Mouse (Mus musculus) liver, adult 2 months (tissue): ENCODE results near the gene Fam221b.

Source experiments
- CTCF ChIP-seq: fragments of 200-500 bp; IDR thresholded peaks from 2 replicates; pipeline ENCODE4 v1.5.1; 2011; ENCODE audit warnings: low read depth, low read length, control low read depth
- POLR2A ChIP-seq: fragments of 200-500 bp; IDR thresholded peaks from 2 replicates; pipeline ENCODE4 v1.6.1; 2011; ENCODE audit warnings: low read length, control low read depth; ENCODE audit not compliant: insufficient read depth; ENCODE audit errors: extremely low read depth

DNA sequence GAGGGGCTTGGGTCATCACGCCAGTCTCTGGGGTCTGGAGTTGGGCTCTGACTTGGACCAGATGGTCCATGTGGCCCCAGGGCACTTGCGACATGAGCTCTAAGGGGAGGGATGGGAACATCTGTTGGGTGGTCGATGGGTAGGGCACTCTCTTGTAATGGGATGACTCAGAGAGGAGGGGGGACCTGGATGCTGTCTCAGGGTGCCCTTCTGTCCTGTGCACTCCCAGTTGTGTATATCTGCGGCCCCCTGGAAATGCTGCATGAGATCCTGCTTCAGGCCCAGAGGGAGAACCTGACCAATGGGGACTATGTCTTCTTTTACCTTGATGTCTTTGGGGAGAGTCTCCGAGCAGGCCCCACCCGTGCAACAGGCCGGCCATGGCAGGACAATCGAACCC, 35.6 kb downstream of the Fam221b start:
- TF ChIP-seq CTCF (no peak), POLR2A (no peak)
